In genomic region chr2:76805191-76805892, GRCm38 (mm10) we compare ENCODE assay signal across 34 mouse cellular contexts.
DNase-seq lines count a peak whose midpoint lies in the region; ATAC-seq and TF ChIP-seq lines count a peak whose summit lies in the region.
"Had no signal": no experiment of that assay in that cellular context is flagged by ENCODE, and none has a peak within 500 bp of the region (broad histone marks: within the 10 kb centered on the region; RNA-seq: fewer than 3 reads in every experiment).

No protein-coding gene starts in this region.

- no peaks in the 10 kb centered on the region for H3K27me3 ChIP-seq in heart, adult 2 months (ENCODE audit: control insufficient read depth, insufficient read depth, low read length)
- no peaks in the 10 kb centered on the region for H3K27me3 ChIP-seq in heart, embryonic 14.5 days (ENCODE audit: control insufficient read depth, insufficient read depth, low read length)
- no peaks in the 10 kb centered on the region for H3K27me3 ChIP-seq in E14TG2a.4 (ENCODE audit: insufficient read depth, low read length)
- H3K27me3 ChIP-seq: embryonic facial prominence, embryonic 15.5 days; forebrain, embryonic 12.5 days; hindbrain, embryonic 13.5 days; limb, embryonic 15.5 days; liver, embryonic 13.5 days; midbrain, embryonic 13.5 days; neural tube, embryonic 13.5 days had no signal

- H3K4me3 ChIP-seq in heart, adult 2 months = peak overlapping the region; percentile 38
- H3K4me3 ChIP-seq in heart, embryonic 14.5 days (ENCODE audit: control insufficient read depth in 1 of 2, insufficient read depth in 1 of 2, low read depth in 1 of 2, low read length in 2 of 2) = peak overlapping the region; percentile 41 to 53
- peak overlapping the region; percentile 70 for H3K4me3 ChIP-seq in E14TG2a.4 (replicated peaks; ENCODE audit: low read length)
- H3K4me3 ChIP-seq: embryonic facial prominence, embryonic 10.5 days; embryonic facial prominence, embryonic 15.5 days; forebrain, embryonic 12.5 days; hindbrain, embryonic 13.5 days; limb, embryonic 10.5 days; limb, embryonic 15.5 days; liver, embryonic 13.5 days; midbrain, embryonic 13.5 days; neural tube, embryonic 13.5 days had no signal

- peak overlapping the region; percentile 85; the same call in 1 of the 2 replicates for H3K27ac ChIP-seq in heart, adult 2 months
- H3K27ac ChIP-seq in heart, embryonic 14.5 days (replicated peaks in 1 of 2; ENCODE audit: control insufficient read depth in 1 of 2, insufficient read depth in 1 of 2, low read depth in 2 of 2, low read length in 2 of 2) = peak overlapping the region; percentile 72 to 98
- H3K27ac ChIP-seq: embryonic facial prominence, embryonic 10.5 days; embryonic facial prominence, embryonic 15.5 days; forebrain, embryonic 12.5 days; hindbrain, embryonic 13.5 days; kidney, postnatal 0 days; limb, embryonic 10.5 days; limb, embryonic 15.5 days; liver, embryonic 13.5 days; macrophage; midbrain, embryonic 13.5 days; neural tube, embryonic 13.5 days had no signal

- TF ChIP-seq CTCF in heart, adult 2 months (IDR thresholded peaks at IDR 0.05) = no peak
- TF ChIP-seq CTCF in E14TG2a.4 (conservative IDR thresholded peaks at IDR 0.05; ENCODE audit: low read length) = no peak

- H3K36me3 ChIP-seq in heart, adult 2 months (ENCODE audit: control insufficient read depth, insufficient read depth, low read length) = peaks cover 42% of the 10 kb centered on the region
- H3K36me3 ChIP-seq in heart, embryonic 14.5 days (ENCODE audit: control insufficient read depth, insufficient read depth, low read length) = peaks cover 78% of the 10 kb centered on the region
- H3K36me3 ChIP-seq in E14TG2a.4 (ENCODE audit: insufficient read depth, low read length) = peaks cover 22% of the 10 kb centered on the region
- H3K36me3 ChIP-seq: embryonic facial prominence, embryonic 10.5 days; embryonic facial prominence, embryonic 15.5 days; forebrain, embryonic 12.5 days; G1E; hindbrain, embryonic 13.5 days; limb, embryonic 10.5 days; limb, embryonic 15.5 days; liver, embryonic 13.5 days; midbrain, embryonic 13.5 days; neural tube, embryonic 13.5 days had no signal

- H3K79me2 ChIP-seq in heart, adult 2 months (replicated peaks; ENCODE audit: control insufficient read depth, insufficient read depth, low read length) = no peaks in the 10 kb centered on the region

- H3K9me3 ChIP-seq in heart, embryonic 14.5 days (ENCODE audit: control insufficient read depth, low read length) = no peaks in the 10 kb centered on the region
- H3K9me3 ChIP-seq in E14TG2a.4 (ENCODE audit: low read length) = no peaks in the 10 kb centered on the region
- H3K9me3 ChIP-seq: embryonic facial prominence, embryonic 10.5 days; embryonic facial prominence, embryonic 15.5 days; forebrain, embryonic 12.5 days; hindbrain, embryonic 13.5 days; limb, embryonic 10.5 days; limb, embryonic 15.5 days; liver, embryonic 13.5 days; midbrain, embryonic 13.5 days; neural tube, embryonic 13.5 days had no signal

- H3K4me1 ChIP-seq in heart, adult 2 months (ENCODE audit: control insufficient read depth, insufficient read depth, low read length) = peaks cover 1% of the 10 kb centered on the region; the same call in 1 of the 2 replicates
- peaks cover 8 to 10% of the 10 kb centered on the region in 2 experiments for H3K4me1 ChIP-seq in heart, embryonic 14.5 days (ENCODE audit: control insufficient read depth in 2 of 2, insufficient read depth in 2 of 2, low read length in 2 of 2)
- H3K4me1 ChIP-seq in E14TG2a.4 (replicated peaks; ENCODE audit: low read depth, low read length) = peaks cover 71% of the 10 kb centered on the region
- H3K4me1 ChIP-seq: embryonic facial prominence, embryonic 10.5 days; embryonic facial prominence, embryonic 15.5 days; forebrain, embryonic 12.5 days; hindbrain, embryonic 13.5 days; limb, embryonic 10.5 days; limb, embryonic 15.5 days; liver, embryonic 13.5 days; midbrain, embryonic 13.5 days; neural tube, embryonic 13.5 days had no signal

- WGBS in heart, adult 2 months = 54% methylated on average over 5 of the region's 5 CpGs
- WGBS in heart, embryonic 14.5 days = 40% methylated on average over 5 of the region's 5 CpGs

- ATAC-seq in heart, embryonic 14.5 days (ENCODE audit: insufficient number of reproducible peaks, insufficient read depth, low FRiP score, low read depth) = no peak
- ATAC-seq: activated CD4-positive, CD25-positive, alpha-beta regulatory T cell, adult 4 months; forebrain, postnatal 0 days; intestine, embryonic 16.5 days; lung, postnatal 0 days; midbrain, embryonic 13.5 days had no signal

- H3K4me2 ChIP-seq in heart, embryonic 14.5 days (ENCODE audit: low read length) = peak overlapping the region; percentile 63
- H3K4me2 ChIP-seq: embryonic facial prominence, embryonic 15.5 days; forebrain, embryonic 12.5 days; hindbrain, embryonic 13.5 days; limb, embryonic 15.5 days; liver, embryonic 13.5 days; midbrain, embryonic 13.5 days; neural tube, embryonic 13.5 days had no signal

- TF ChIP-seq POLR2A in heart, adult 2 months (IDR thresholded peaks at IDR 0.05; ENCODE audit: insufficient read depth, low read depth, low read length) = no peak

- TF ChIP-seq EP300 in heart, adult 2 months (IDR thresholded peaks at IDR 0.05; ENCODE audit: insufficient read depth, low read depth, low read length) = no peak

- H3K9ac ChIP-seq in heart, adult 2 months (ENCODE audit: low read depth, low read length) = no peak overlapping the region
- peak overlapping the region; percentile 81 for H3K9ac ChIP-seq in heart, embryonic 14.5 days (ENCODE audit: low read length)
- H3K9ac ChIP-seq: embryonic facial prominence, embryonic 15.5 days; forebrain, embryonic 12.5 days; forebrain, postnatal 0 days; hindbrain, embryonic 13.5 days; limb, embryonic 15.5 days; liver, embryonic 13.5 days; midbrain, embryonic 13.5 days; neural tube, embryonic 13.5 days had no signal

- intact Hi-C loops in heart, adult 2 months (cut with DNase I) = no loop called here
- intact Hi-C loops in heart, postnatal 14 days (cut with DNase I) = no loop called here

- no peak for DNase-seq in heart, adult 2 months
- no peak for DNase-seq in heart, postnatal 14 days
- no peak for DNase-seq in heart, adult 11 months
- peak; percentile 34 for DNase-seq in WW6 (ENCODE audit: low read depth, low spot score)
- DNase-seq in layer of hippocampus, adult 11-12 months (ENCODE audit: low spot score) = no peak
- DNase-seq: adrenal gland, adult 2 months; adrenal gland, postnatal 36 days; cerebellum, adult 18-20 months; cerebellum, postnatal 10 days; forebrain, postnatal 0 days; gastrocnemius, postnatal 14 days; kidney, adult 8-10 months; kidney, postnatal 4 days; layer of hippocampus, postnatal 36 days; liver, embryonic 13.5 days; lung, adult 18-20 months; right cerebral cortex, postnatal 4 days; thymus, postnatal 4 days had no signal
